Mouse (Mus musculus) MEL (cell line): ENCODE results near the gene Arhgap24. TPM values are rescaled to one million over a fixed set of nuclear protein-coding genes. Genes with fewer than 3 reads are reported as not detected.

Experiments used
- DNase-seq: peaks from one replicate; pipeline ENCODE4 v3.0.0; 2011; ENCODE audit warnings: low read depth, low spot score
- H3K27ac ChIP-seq: 2 replicates; pipeline ENCODE4 v1.5.1; 2012; ENCODE audit warnings: low read depth, mild to moderate bottlenecking, control low read depth, low read length, moderate library complexity; ENCODE audit not compliant: control insufficient read depth
- H3K27me3 ChIP-seq, 2 experiments: fragments of 150-350 bp in 1 of 2; sonication (generic) in 1 of 2; 2 replicates each; pipeline ENCODE4 v1.6.1; 2012; ENCODE audit warnings: low read length in 2 of 2, mild to moderate bottlenecking in 2 of 2, improper control_type of control experiment in 1 of 2, moderate library complexity in 1 of 2; ENCODE audit not compliant: insufficient read depth in 2 of 2, control insufficient read depth in 1 of 2
- H3K36me3 ChIP-seq, 2 experiments: 2 replicates each; pipeline ENCODE4 v1.6.1; 2012 to 2014; ENCODE audit warnings: low read length in 2 of 2, improper control_type of control experiment in 1 of 2, inconsistent platforms in 1 of 2, mild to moderate bottlenecking in 1 of 2; ENCODE audit not compliant: insufficient read depth in 2 of 2, control insufficient read depth in 1 of 2
- H3K4me1 ChIP-seq, 2 experiments: fragments of 150-350 bp in 1 of 2; sonication (generic) in 1 of 2; 2 replicates each; pipeline ENCODE4 v1.6.1; 2012; ENCODE audit warnings: low read length in 2 of 2, improper control_type of control experiment in 1 of 2, mild to moderate bottlenecking in 1 of 2; ENCODE audit not compliant: insufficient read depth in 2 of 2, control insufficient read depth in 1 of 2
- H3K4me3 ChIP-seq, 2 experiments: fragments of 150-350 bp in 1 of 2; sonication (generic) in 1 of 2; 2 replicates each; pipeline ENCODE4 v1.5.1; 2012; ENCODE audit warnings: low read depth in 2 of 2, low read length in 2 of 2, mild to moderate bottlenecking in 2 of 2, moderate library complexity in 2 of 2, control low read depth in 1 of 2, improper control_type of control experiment in 1 of 2; ENCODE audit not compliant: control insufficient read depth in 1 of 2, insufficient read depth in 1 of 2
- H3K79me2 ChIP-seq: 2 replicates; pipeline ENCODE4 v1.6.1; 2012; ENCODE audit warnings: mild to moderate bottlenecking, low read length, moderate library complexity; ENCODE audit not compliant: control insufficient read depth, poor library complexity, insufficient read depth
- H3K9ac ChIP-seq: 2 replicates; pipeline ENCODE4 v1.6.1; 2012; ENCODE audit warnings: low read depth, mild to moderate bottlenecking, control low read depth, low read length, moderate library complexity; ENCODE audit not compliant: control insufficient read depth, poor library complexity, severe bottlenecking
- H3K9me3 ChIP-seq: fragments of 150-350 bp; sonication (generic); replicated peaks from 2 replicates; pipeline ENCODE4 v1.6.1; 2012; ENCODE audit warnings: mild to moderate bottlenecking, low read length, improper control_type of control experiment, moderate library complexity; ENCODE audit not compliant: insufficient read depth
- E2F4 ChIP-seq: IDR thresholded peaks from 2 replicates; pipeline ENCODE4 v1.6.1; 2011; ENCODE audit warnings: low read depth, low read length, improper control_type of control experiment, borderline replicate concordance
- ELF1 ChIP-seq: IDR thresholded peaks from 2 replicates; pipeline ENCODE4 v1.6.1; 2014; ENCODE audit warnings: low read depth, mild to moderate bottlenecking, inconsistent platforms, low read length, improper control_type of control experiment, moderate library complexity
- EP300 ChIP-seq, 2 experiments: IDR thresholded peaks; 2 replicates each; pipeline ENCODE4 v1.6.1; 2011; ENCODE audit warnings: improper control_type of control experiment in 2 of 2, low read length in 2 of 2, low read depth in 1 of 2, mild to moderate bottlenecking in 1 of 2
- ETS1 ChIP-seq: IDR thresholded peaks from 2 replicates; pipeline ENCODE4 v1.6.1; 2012; ENCODE audit warnings: low read depth, mild to moderate bottlenecking, inconsistent platforms, low read length, improper control_type of control experiment, moderate library complexity
- GABPA ChIP-seq: IDR thresholded peaks from 2 replicates; pipeline ENCODE4 v1.6.1; 2012; ENCODE audit warnings: low read depth, mild to moderate bottlenecking, inconsistent platforms, low read length, improper control_type of control experiment, moderate library complexity
- GATA1 ChIP-seq: IDR thresholded peaks from 2 replicates; pipeline ENCODE4 v1.6.1; 2011; ENCODE audit warnings: low read depth, low read length, improper control_type of control experiment
- HCFC1 ChIP-seq: IDR thresholded peaks from 2 replicates; pipeline ENCODE4 v1.6.1; 2012; ENCODE audit warnings: low read depth, mild to moderate bottlenecking, inconsistent platforms, low read length, improper control_type of control experiment, moderate library complexity
- JUND ChIP-seq: IDR thresholded peaks from 2 replicates; pipeline ENCODE4 v1.6.1; 2011; ENCODE audit warnings: low read depth, mild to moderate bottlenecking, improper control_type of control experiment, low read length
- KAT2A ChIP-seq: conservative IDR thresholded peaks from 2 replicates; pipeline ENCODE4 v1.6.1; 2012; ENCODE audit warnings: low read depth, low read length, improper control_type of control experiment, inconsistent platforms
- MAFK ChIP-seq: IDR thresholded peaks from 2 replicates; pipeline ENCODE4 v1.6.1; 2011; ENCODE audit warnings: low read depth, mild to moderate bottlenecking, low read length, improper control_type of control experiment, borderline replicate concordance
- MAX ChIP-seq: IDR thresholded peaks from 2 replicates; pipeline ENCODE4 v1.6.1; 2011; ENCODE audit warnings: low read length, improper control_type of control experiment
- MAZ ChIP-seq: IDR thresholded peaks from 2 replicates; pipeline ENCODE4 v1.6.1; 2012; ENCODE audit warnings: low read depth, mild to moderate bottlenecking, inconsistent platforms, low read length, improper control_type of control experiment
- MYC ChIP-seq: IDR thresholded peaks from 2 replicates; pipeline ENCODE4 v1.6.1; 2011; ENCODE audit warnings: low read depth, mild to moderate bottlenecking, low read length, improper control_type of control experiment, moderate library complexity
- NELFE ChIP-seq: IDR thresholded peaks from 2 replicates; pipeline ENCODE4 v1.6.1; 2011; ENCODE audit warnings: low read depth, low read length, improper control_type of control experiment
- NRF1 ChIP-seq: IDR thresholded peaks from 2 replicates; pipeline ENCODE4 v1.6.1; 2014; ENCODE audit warnings: low read depth, mild to moderate bottlenecking, inconsistent platforms, low read length, improper control_type of control experiment, moderate library complexity; ENCODE audit not compliant: poor library complexity, insufficient read depth, severe bottlenecking
- RAD21 ChIP-seq: IDR thresholded peaks from 2 replicates; pipeline ENCODE4 v1.6.1; 2011; ENCODE audit warnings: mild to moderate bottlenecking, low read depth, low read length, improper control_type of control experiment
- SMC3 ChIP-seq: IDR thresholded peaks from 2 replicates; pipeline ENCODE4 v1.6.1; 2011; ENCODE audit warnings: low read depth, low read length, improper control_type of control experiment
- TCF12 ChIP-seq: IDR thresholded peaks from 2 replicates; pipeline ENCODE4 v1.6.1; 2014; ENCODE audit warnings: low read depth, mild to moderate bottlenecking, inconsistent platforms, low read length, improper control_type of control experiment, moderate library complexity
- ZC3H11A ChIP-seq: IDR thresholded peaks from 2 replicates; pipeline ENCODE4 v1.6.1; 2012; ENCODE audit warnings: low read depth, mild to moderate bottlenecking, inconsistent platforms, low read length, improper control_type of control experiment
- ZNF384 ChIP-seq: IDR thresholded peaks from 2 replicates; pipeline ENCODE4 v1.6.1; 2012; ENCODE audit warnings: low read depth, mild to moderate bottlenecking, inconsistent platforms, low read length, improper control_type of control experiment
- polyA plus RNA-seq, 2 experiments: library from polyadenylated mRNA; stranded (reverse) in 1 of 2; unstranded in 1 of 2; fragments of >175 nt in 1 of 2; fragments of >200 nt in 1 of 2; gene quantifications; 2 replicates each; pipeline versions ENCODE4 v1.2.1 to v1.2.4; 2012; ENCODE audit warnings: low replicate concordance in 2 of 2, low read depth in 1 of 2; ENCODE audit not compliant: insufficient read length in 2 of 2, insufficient read depth in 1 of 2, missing spikeins in 1 of 2
- total RNA-seq: library from RNA; depleted of rRNA; stranded (reverse); fragments of 300-350 nt; gene quantifications from 2 replicates; pipeline ENCODE4 v1.2.3, GENCODE M21; 2012

Arhgap24 gene
- total and polyA plus RNA-seq, 3 experiments, result not detected

- no peak for DNase-seq
- Histone ChIP-seq H3K9ac (no peak overlapping the region), H3K4me1 (no peaks in the 10 kb centered on the region), H3K4me3 (no peak overlapping the region), H3K79me2 (no peaks in the 10 kb centered on the region), H3K36me3 (no peaks in the 10 kb centered on the region), H3K27me3 (no peaks in the 10 kb centered on the region), H3K9me3 (no peaks in the 10 kb centered on the region), H3K27ac (no peak overlapping the region)
- no peak for TF ChIP-seq MYC
- TF ChIP-seq JUND, result no peak
These were observed 242.4 kb downstream of the Arhgap24 start for GRCm38 (mm10) chr5:102723558-102723957.

GRCm38 (mm10) chr5:102724813-102725348 is 243.7 kb downstream of the Arhgap24 start:
- Histone ChIP-seq H3K9me3 (no peaks in the 10 kb centered on the region), H3K36me3 (no peaks in the 10 kb centered on the region), H3K4me3 (no peak overlapping the region), H3K4me1 (no peaks in the 10 kb centered on the region), H3K79me2 (no peaks in the 10 kb centered on the region), H3K27me3 (no peaks in the 10 kb centered on the region), H3K27ac (no peak overlapping the region), H3K9ac (no peak overlapping the region)
- no peak for TF ChIP-seq EP300 (IDR thresholded peaks at IDR 0.05; ENCODE audit: low read depth in 1 of 2, low read length in 2 of 2)
- TF ChIP-seq MAZ, result no peak
- no peak for TF ChIP-seq GATA1
- TF ChIP-seq MYC, result no peak
- no peak for TF ChIP-seq NELFE
- no peak for TF ChIP-seq SMC3
- no peak for DNase-seq

GRCm38 (mm10) chr5:102725365-102725764 is 244.2 kb downstream of the Arhgap24 start:
- TF ChIP-seq E2F4, result no peak
- no peak for TF ChIP-seq HCFC1
- no peak for TF ChIP-seq EP300 (IDR thresholded peaks at IDR 0.05; ENCODE audit: low read depth in 1 of 2, low read length in 2 of 2)
- no peak for TF ChIP-seq TCF12
- TF ChIP-seq RAD21, result no peak
- no peak for TF ChIP-seq ZNF384
- no peak for TF ChIP-seq ELF1
- TF ChIP-seq KAT2A, result no peak
- TF ChIP-seq ETS1, result no peak
- TF ChIP-seq JUND, result no peak
- no peak for TF ChIP-seq MAX
- no peak for TF ChIP-seq GABPA
- no peak for TF ChIP-seq NRF1
- TF ChIP-seq MAFK, result no peak
- no peak for TF ChIP-seq ZC3H11A
- no peak for DNase-seq
- H3K9me3 ChIP-seq, result no peaks in the 10 kb centered on the region
- H3K36me3 ChIP-seq, result no peaks in the 10 kb centered on the region
- no peak overlapping the region for H3K9ac ChIP-seq
- no peaks in the 10 kb centered on the region for H3K79me2 ChIP-seq
- no peak overlapping the region for H3K27ac ChIP-seq
- no peaks in the 10 kb centered on the region for H3K4me1 ChIP-seq
- no peak overlapping the region for H3K4me3 ChIP-seq
- no peaks in the 10 kb centered on the region for H3K27me3 ChIP-seq
